Mouse (Mus musculus): ENCODE measurements at regions not wholly inside any gene's neighbourhood (a gene's known extent, or its start where the extent isn't known, plus 50 kb on each side); places are given as distances from the start of the nearest gene placed in this dataset.

DNA sequence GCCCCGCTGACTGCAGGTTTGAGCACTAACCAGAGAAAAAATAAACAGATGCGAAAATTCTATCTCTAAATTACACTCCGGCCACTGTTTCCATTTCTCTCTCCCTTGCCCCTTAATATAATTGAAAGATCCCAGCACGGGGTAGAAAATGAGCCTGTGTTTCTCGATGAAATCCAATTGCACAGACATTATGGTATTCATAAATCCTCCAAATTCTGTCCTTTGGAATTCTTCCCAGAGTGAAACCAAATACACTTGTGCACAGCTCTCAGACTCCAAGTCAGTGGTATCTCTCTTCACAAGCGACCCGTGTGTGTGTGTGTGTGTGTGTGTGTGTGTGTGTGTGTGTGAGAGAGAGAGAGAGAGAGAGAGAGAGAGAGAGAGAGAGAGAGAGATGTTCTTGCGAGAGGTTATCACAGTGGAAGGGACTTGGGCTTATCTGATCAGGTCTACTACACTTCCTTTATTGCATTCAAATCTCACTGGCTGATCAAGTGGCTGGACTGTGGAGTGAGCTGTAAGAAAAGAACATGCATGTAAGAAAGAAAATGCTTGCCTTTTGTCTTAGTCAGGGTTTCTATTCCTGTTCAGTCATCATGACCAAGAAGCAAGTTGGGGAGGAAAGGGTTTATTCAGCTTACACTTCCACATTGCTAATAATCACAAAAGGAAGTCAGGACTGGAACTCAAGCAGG is 529.6 kb upstream of the Gm19410 start:
- 61% methylated on average over 8 of the region's 8 CpGs for WGBS
- Histone ChIP-seq H3K4me3 (replicated peaks; ENCODE audit: control insufficient read depth, low read depth, low read length) (no peak overlapping the region), H3K4me1 (ENCODE audit: control insufficient read depth, insufficient read depth, low read length) (no peaks in the 10 kb centered on the region), H3K27ac (ENCODE audit: control insufficient read depth, insufficient read depth, low read depth, low read length, poor library complexity) (no peak overlapping the region)
- TF ChIP-seq POLR2A (IDR thresholded peaks at IDR 0.05; ENCODE audit: borderline replicate concordance, control insufficient read depth, low read depth, low read length) (no peak), CTCF (IDR thresholded peaks at IDR 0.05; ENCODE audit: control insufficient read depth, insufficient read depth, low read length) (no peak)

GRCm38 (mm10) chr8:35237279-35237678 is 528.3 kb upstream of the Gm19410 start:
- H3K27ac ChIP-seq (ENCODE audit: control insufficient read depth, insufficient read depth, low read depth, low read length, poor library complexity) = no peak overlapping the region
- WGBS = 88% methylated on average over 6 of the region's 6 CpGs
- H3K4me1 ChIP-seq (ENCODE audit: control insufficient read depth, insufficient read depth, low read length) = no peaks in the 10 kb centered on the region
- H3K4me3 ChIP-seq (replicated peaks; ENCODE audit: control insufficient read depth, low read depth, low read length) = no peak overlapping the region
- TF ChIP-seq CTCF (IDR thresholded peaks at IDR 0.05; ENCODE audit: control insufficient read depth, insufficient read depth, low read length) (no peak), POLR2A (IDR thresholded peaks at IDR 0.05; ENCODE audit: borderline replicate concordance, control insufficient read depth, low read depth, low read length) (no peak)

- no peaks in the 10 kb centered on the region for H3K4me1 ChIP-seq (ENCODE audit: control insufficient read depth, insufficient read depth, low read length)
- H3K27ac ChIP-seq (ENCODE audit: control insufficient read depth, insufficient read depth, low read depth, low read length, poor library complexity) = no peak overlapping the region
- no peak overlapping the region for H3K4me3 ChIP-seq (replicated peaks; ENCODE audit: control insufficient read depth, low read depth, low read length)
- TF ChIP-seq CTCF (IDR thresholded peaks at IDR 0.05; ENCODE audit: control insufficient read depth, insufficient read depth, low read length) = no peak
- no peak for TF ChIP-seq POLR2A (IDR thresholded peaks at IDR 0.05; ENCODE audit: borderline replicate concordance, control insufficient read depth, low read depth, low read length)
- WGBS = 75% methylated on average over 6 of the region's 6 CpGs
Measured at GRCm38 (mm10) chr8:35240884-35241283, 524.7 kb upstream of the Gm19410 start.

- Histone ChIP-seq H3K4me3 (replicated peaks; ENCODE audit: control insufficient read depth, low read depth, low read length) (no peak overlapping the region), H3K27ac (ENCODE audit: control insufficient read depth, insufficient read depth, low read depth, low read length, poor library complexity) (no peak overlapping the region), H3K4me1 (ENCODE audit: control insufficient read depth, insufficient read depth, low read length) (no peaks in the 10 kb centered on the region)
- TF ChIP-seq POLR2A (IDR thresholded peaks at IDR 0.05; ENCODE audit: borderline replicate concordance, control insufficient read depth, low read depth, low read length) (no peak), CTCF (IDR thresholded peaks at IDR 0.05; ENCODE audit: control insufficient read depth, insufficient read depth, low read length) (no peak)
- 81% methylated on average over 11 of the region's 11 CpGs for WGBS
Measured at GRCm38 (mm10) chr8:35243555-35243954, 522.0 kb upstream of the Gm19410 start.

GRCm38 (mm10) chr8:35249747-35250375 is 515.7 kb upstream of the Gm19410 start:
- H3K4me3 ChIP-seq (replicated peaks; ENCODE audit: control insufficient read depth, low read depth, low read length) = no peak overlapping the region
- peaks cover 1% of the 10 kb centered on the region; the same call in 1 of the 2 replicates for H3K4me1 ChIP-seq (ENCODE audit: control insufficient read depth, insufficient read depth, low read length)
- WGBS = 73% methylated on average over 7 of the region's 7 CpGs
- no peak overlapping the region for H3K27ac ChIP-seq (ENCODE audit: control insufficient read depth, insufficient read depth, low read depth, low read length, poor library complexity)
- TF ChIP-seq POLR2A (IDR thresholded peaks at IDR 0.05; ENCODE audit: borderline replicate concordance, control insufficient read depth, low read depth, low read length) (no peak), CTCF (IDR thresholded peaks at IDR 0.05; ENCODE audit: control insufficient read depth, insufficient read depth, low read length) (no peak)

GRCm38 (mm10) chr8:35250641-35251040 is 514.9 kb upstream of the Gm19410 start:
- Histone ChIP-seq H3K4me3 (replicated peaks; ENCODE audit: control insufficient read depth, low read depth, low read length) (no peak overlapping the region), H3K27ac (ENCODE audit: control insufficient read depth, insufficient read depth, low read depth, low read length, poor library complexity) (no peak overlapping the region), H3K4me1 (ENCODE audit: control insufficient read depth, insufficient read depth, low read length) (peaks cover 1% of the 10 kb centered on the region; the same call in 1 of the 2 replicates)
- 7% methylated on average over 4 of the region's 4 CpGs for WGBS
- TF ChIP-seq POLR2A (IDR thresholded peaks at IDR 0.05; ENCODE audit: borderline replicate concordance, control insufficient read depth, low read depth, low read length) (no peak), CTCF (IDR thresholded peaks at IDR 0.05; ENCODE audit: control insufficient read depth, insufficient read depth, low read length) (no peak)

GRCm38 (mm10) chr8:35253946-35254345 is 511.6 kb upstream of the Gm19410 start:
- Histone ChIP-seq H3K27ac (ENCODE audit: control insufficient read depth, insufficient read depth, low read depth, low read length, poor library complexity) (no peak overlapping the region), H3K4me3 (replicated peaks; ENCODE audit: control insufficient read depth, low read depth, low read length) (no peak overlapping the region), H3K4me1 (ENCODE audit: control insufficient read depth, insufficient read depth, low read length) (peaks cover 1% of the 10 kb centered on the region; the same call in 1 of the 2 replicates)
- TF ChIP-seq POLR2A (IDR thresholded peaks at IDR 0.05; ENCODE audit: borderline replicate concordance, control insufficient read depth, low read depth, low read length) = no peak
- 84% methylated on average over 4 of the region's 4 CpGs for WGBS

DNA sequence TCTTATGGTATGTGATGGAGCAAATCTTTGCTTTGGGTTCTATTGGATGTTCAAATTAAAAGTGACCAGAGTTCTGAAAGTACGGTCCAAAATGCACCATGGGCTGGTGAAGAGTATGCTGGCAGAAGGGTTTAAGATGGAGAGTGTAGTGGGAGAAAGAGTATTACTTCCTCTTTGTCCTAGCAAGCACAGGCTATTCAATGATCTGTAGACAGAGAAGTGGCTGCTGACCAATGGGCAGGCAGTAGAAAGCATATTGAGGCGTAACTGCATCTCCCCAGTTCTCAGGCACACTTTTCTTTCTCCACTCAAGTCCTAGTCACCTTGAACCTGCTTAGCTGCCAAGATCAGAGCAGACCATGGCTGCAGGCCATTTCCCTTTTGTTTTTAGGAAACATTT is 510.3 kb upstream of the Gm19410 start:
- WGBS = 59% methylated on average over 2 of the region's 2 CpGs
- no peak for TF ChIP-seq POLR2A (IDR thresholded peaks at IDR 0.05; ENCODE audit: borderline replicate concordance, control insufficient read depth, low read depth, low read length)
- TF ChIP-seq CTCF (IDR thresholded peaks at IDR 0.05; ENCODE audit: control insufficient read depth, insufficient read depth, low read length) = no peak
- H3K27ac ChIP-seq (ENCODE audit: control insufficient read depth, insufficient read depth, low read depth, low read length, poor library complexity) = no peak overlapping the region
- H3K4me3 ChIP-seq (replicated peaks; ENCODE audit: control insufficient read depth, low read depth, low read length) = no peak overlapping the region
- H3K4me1 ChIP-seq (ENCODE audit: control insufficient read depth, insufficient read depth, low read length) = no peaks in the 10 kb centered on the region

All from bone marrow, adult 2 months (tissue).